9 mouse cellular contexts compared by ENCODE assay signal in the genomic region with DNA sequence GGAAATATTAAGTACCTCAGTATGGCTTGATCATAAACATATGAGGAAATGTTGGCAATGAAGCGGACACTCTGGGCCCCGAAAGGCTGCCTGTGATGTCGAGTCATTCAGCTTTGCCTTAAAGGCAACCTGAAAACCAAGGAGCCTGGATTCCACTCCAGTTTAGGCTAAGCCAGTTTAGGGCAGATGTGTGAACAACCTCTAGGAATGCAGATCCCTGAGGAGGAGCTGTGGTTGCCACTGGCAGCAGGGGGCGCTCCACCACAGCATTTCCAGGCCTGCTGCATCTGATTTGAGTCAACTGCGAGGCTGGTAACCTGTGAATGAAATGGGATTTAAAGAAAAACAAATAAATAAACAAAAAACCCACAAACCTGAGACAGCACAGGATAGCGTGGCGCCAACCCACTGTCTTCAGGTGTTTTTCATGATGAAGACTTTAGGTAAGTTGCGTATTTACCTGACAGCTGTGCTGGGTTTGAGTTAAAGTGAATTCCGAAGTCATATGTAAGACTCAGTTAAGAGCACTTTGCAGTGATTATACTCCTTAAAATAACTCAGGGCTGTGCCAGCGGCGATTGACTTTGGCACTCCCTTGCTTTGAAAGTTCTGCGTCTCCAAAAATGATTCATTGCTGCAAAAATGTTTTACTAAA. TPM values are rescaled to one million over a fixed set of nuclear protein-coding genes. Genes with fewer than 3 reads are reported as not detected.
DNase-seq lines count a peak whose midpoint lies in the region; ATAC-seq and TF ChIP-seq lines count a peak whose summit lies in the region.
"Had no signal": no experiment of that assay in that cellular context is flagged by ENCODE, and none has a peak within 500 bp of the region (broad histone marks: within the 10 kb centered on the region; RNA-seq: fewer than 3 reads in every experiment).

No protein-coding gene starts in this region.

- ATAC-seq in cerebellum, adult (ENCODE audit: insufficient number of reproducible peaks, low FRiP score, low TSS enrichment), result peak; percentile 77
- ATAC-seq in forebrain, postnatal 0 days, result peak; percentile 77
- ATAC-seq in hindbrain, embryonic 14.5 days (ENCODE audit: low FRiP score), result no peak
- ATAC-seq in erythroblast, adult 5-6 weeks (replicated peaks; ENCODE audit: low FRiP score, poor library complexity, severe bottlenecking), result no peak

- peak; percentile 11 for DNase-seq in MN1 (ENCODE audit: low spot score)
- peak; percentile 77 for DNase-seq in forebrain, postnatal 0 days
- peak; percentile 77 for DNase-seq in hindbrain, embryonic 14.5 days (ENCODE audit: low spot score)
- peak; percentile 84 to 91 for DNase-seq in layer of hippocampus, postnatal 10 days (ENCODE audit: low spot score in 2 of 2)
- peak; percentile 91 for DNase-seq in lung, postnatal 36 days
- DNase-seq in right cerebral cortex, postnatal 36 days (ENCODE audit: low spot score in 2 of 2), result peak; percentile 69 to 72

- H3K4me3 ChIP-seq in forebrain, postnatal 0 days (ENCODE audit: low read depth, low read length), result no peak overlapping the region
- no peak overlapping the region for H3K4me3 ChIP-seq in hindbrain, embryonic 14.5 days (replicated peaks; ENCODE audit: low read length)
- H3K4me3 ChIP-seq: limb, embryonic 15.5 days had no signal

- peak; percentile 84 for TF ChIP-seq CTCF in forebrain, postnatal 0 days (IDR thresholded peaks at IDR 0.05; ENCODE audit: low read depth)

- no peaks in the 10 kb centered on the region for H3K9me3 ChIP-seq in forebrain, postnatal 0 days (ENCODE audit: low read length)
- no peaks in the 10 kb centered on the region for H3K9me3 ChIP-seq in hindbrain, embryonic 14.5 days (ENCODE audit: control insufficient read depth, low read length)
- H3K9me3 ChIP-seq: limb, embryonic 15.5 days had no signal

- H3K4me1 ChIP-seq in forebrain, postnatal 0 days (ENCODE audit: insufficient read depth), result no peaks in the 10 kb centered on the region
- no peaks in the 10 kb centered on the region for H3K4me1 ChIP-seq in hindbrain, embryonic 14.5 days (replicated peaks; ENCODE audit: control insufficient read depth, insufficient read depth, low read length)

- no peak overlapping the region for H3K9ac ChIP-seq in forebrain, postnatal 0 days
- no peak overlapping the region for H3K9ac ChIP-seq in hindbrain, embryonic 14.5 days
- H3K9ac ChIP-seq: limb, embryonic 15.5 days had no signal

- WGBS in forebrain, postnatal 0 days, result 27% methylated on average over 12 of the region's 12 CpGs
- WGBS in hindbrain, embryonic 14.5 days, result 31% methylated on average over 12 of the region's 12 CpGs

- no peaks in the 10 kb centered on the region for H3K36me3 ChIP-seq in forebrain, postnatal 0 days (ENCODE audit: insufficient read depth)
- H3K36me3 ChIP-seq in hindbrain, embryonic 14.5 days (replicated peaks; ENCODE audit: control insufficient read depth, insufficient read depth), result no peaks in the 10 kb centered on the region
- H3K36me3 ChIP-seq: limb, embryonic 15.5 days had no signal

- no peaks in the 10 kb centered on the region for H3K27me3 ChIP-seq in forebrain, postnatal 0 days (ENCODE audit: insufficient read depth, low read length)
- H3K27me3 ChIP-seq in hindbrain, embryonic 14.5 days (ENCODE audit: control insufficient read depth, insufficient read depth, low read length), result no peaks in the 10 kb centered on the region

- H3K27ac ChIP-seq in forebrain, postnatal 0 days (ENCODE audit: low read depth, low read length), result no peak overlapping the region
- H3K27ac ChIP-seq in hindbrain, embryonic 14.5 days, result no peak overlapping the region
- H3K27ac ChIP-seq: limb, embryonic 15.5 days had no signal

- no peak overlapping the region for H3K4me2 ChIP-seq in forebrain, postnatal 0 days (ENCODE audit: low read depth)
- H3K4me2 ChIP-seq in hindbrain, embryonic 14.5 days (replicated peaks), result no peak overlapping the region
- H3K4me2 ChIP-seq: limb, embryonic 15.5 days had no signal

RNA-seq across cellular contexts. Expression of gene Slc24a3, which starts 6.4 kb away (rescaled TPM):
- 31.7 and 40.6 TPM in 2 replicates for total RNA-seq in forebrain, postnatal 0 days (2014; rRNA removed)
- 15.3 and 27.0 TPM in 2 replicates for polyA plus RNA-seq in forebrain, postnatal 0 days (2015; fragmentation: Nextera tagmentation; extraction: Ambion mirVana)
- polyA plus RNA-seq in hindbrain, embryonic 14.5 days (2014; fragmentation: Nextera tagmentation; extraction: Ambion mirVana), result 21.5 and 27.2 TPM in 2 replicates
- 100 to 1,000 TPM; 165 to 174 TPM for total RNA-seq in layer of hippocampus, postnatal 10 days (2021)
- 2.5 TPM in 1 of 2 replicates, not detected in the other for total RNA-seq in erythroblast, adult 5-6 weeks (2015; ENCODE audit: low replicate concordance)
- 0.28 TPM in 1 of 2 replicates, not detected in the other for total RNA-seq in erythroblast, adult 5-6 weeks (2017; ENCODE audit: low replicate concordance)

Comparison
In these comparisons a context has a peak if more than half of its experiments do, and no peak if none do; other contexts are left out.
1. DNase-seq: peak in every context shown above with its lines; median percentile 91 in lung, postnatal 36 days; 88 in layer of hippocampus, postnatal 10 days; 77 in forebrain, postnatal 0 days; 77 in hindbrain, embryonic 14.5 days; 70 in right cerebral cortex, postnatal 36 days; 11 in MN1.
2. ATAC-seq: peak in cerebellum, adult (single experiment) and forebrain, postnatal 0 days (single experiment); none in hindbrain, embryonic 14.5 days (single experiment) and erythroblast, adult 5-6 weeks (single experiment).